Mouse (Mus musculus) heart, embryonic 15.5 days (tissue): Measurements from ENCODE around the gene Zcchc2. TPM values are rescaled to one million over a fixed set of nuclear protein-coding genes. Genes with fewer than 3 reads are reported as not detected.
A peak's percentile ranks its signal among the peaks of the same experiment; 100 is the strongest.

ENCODE experiments used
- ATAC-seq: fragments of 200-750 bp; cut with Nextera tagmentation; replicated peaks from 2 replicates; pipeline ENCODE4 v1.8.0; 2017; ENCODE audit warnings: low read depth, moderate TSS enrichment; ENCODE audit not compliant: insufficient number of reproducible peaks, insufficient read depth, low FRiP score
- H3K27ac ChIP-seq: fragments of 300-500 bp; sonication (generic); 2 replicates; pipeline ENCODE4 v1.5.1; 2015; ENCODE audit warnings: mild to moderate bottlenecking, inconsistent platforms
- H3K27me3 ChIP-seq: fragments of 300-500 bp; sonication (generic); 2 replicates; pipeline ENCODE4 v1.6.1; 2015; ENCODE audit warnings: inconsistent platforms
- H3K36me3 ChIP-seq: fragments of 300-500 bp; sonication (generic); 2 replicates; pipeline ENCODE4 v1.6.1; 2015; ENCODE audit warnings: mild to moderate bottlenecking, inconsistent platforms
- H3K4me1 ChIP-seq: fragments of 300-500 bp; sonication (generic); replicated peaks from 2 replicates; pipeline ENCODE4 v1.6.1; 2015; ENCODE audit warnings: inconsistent platforms
- H3K4me2 ChIP-seq: fragments of 300-500 bp; sonication (generic); 2 replicates; pipeline ENCODE4 v1.6.1; 2015; ENCODE audit warnings: inconsistent platforms, mild to moderate bottlenecking, moderate library complexity
- H3K4me3 ChIP-seq: fragments of 300-500 bp; sonication (generic); 2 replicates; pipeline ENCODE4 v1.5.1; 2015; ENCODE audit warnings: mild to moderate bottlenecking, inconsistent platforms
- H3K9ac ChIP-seq: fragments of 300-500 bp; sonication (generic); 2 replicates; pipeline ENCODE4 v1.6.1; 2015; ENCODE audit warnings: mild to moderate bottlenecking, inconsistent platforms
- H3K9me3 ChIP-seq: fragments of 300-500 bp; sonication (generic); replicated peaks from 2 replicates; pipeline ENCODE4 v1.6.1; 2016; ENCODE audit warnings: inconsistent platforms
- WGBS: fragments of 180-500 bp; shearing (Covaris S2); methylation state at CpG from one replicate; pipeline ENCODE4 v1.1.7; 2015; ENCODE audit warnings: mixed read lengths; 5-methylcytosine and 5-hydroxymethylcytosine counted together
- polyA plus RNA-seq: library from polyadenylated mRNA; unstranded; fragments of >200 nt; fragmentation: Nextera tagmentation; extraction: Ambion mirVana; gene quantifications from 2 replicates; pipeline ENCODE4 v1.2.1, GENCODE M21; 2015

Zcchc2 gene
- polyA plus RNA-seq, 1 experiment from 2014 or later: 1.7 TPM

- Histone ChIP-seq H3K27me3 (no peaks in the 10 kb centered on the region), H3K4me3 (no peak overlapping the region), H3K9me3 (no peaks in the 10 kb centered on the region), H3K9ac (no peak overlapping the region), H3K4me1 (peaks cover 22% of the 10 kb centered on the region), H3K27ac (peak overlapping the region; percentile 4; the same call in 1 of the 2 replicates), H3K36me3 (no peaks in the 10 kb centered on the region), H3K4me2 (no peak overlapping the region)
- 12% methylated on average over 3 of the region's 3 CpGs for WGBS
- peak; percentile 58; the same call in 1 of the 2 replicates for ATAC-seq
These were observed 74.1 kb downstream of the Zcchc2 start for GRCm38 (mm10) chr1:106064291-106064690.

GRCm38 (mm10) chr1:106064711-106065110 lies 74.5 kb downstream of the Zcchc2 start:
- WGBS: 82% methylated on average over 2 of the region's 2 CpGs
- Histone ChIP-seq H3K36me3 (no peaks in the 10 kb centered on the region), H3K4me2 (no peak overlapping the region), H3K27me3 (no peaks in the 10 kb centered on the region), H3K9me3 (no peaks in the 10 kb centered on the region), H3K27ac (no peak overlapping the region), H3K4me1 (peaks cover 22% of the 10 kb centered on the region), H3K4me3 (no peak overlapping the region), H3K9ac (no peak overlapping the region)
- ATAC-seq: no peak

GRCm38 (mm10) chr1:106065679-106066078 lies 75.5 kb downstream of the Zcchc2 start:
- H3K9me3 ChIP-seq: no peaks in the 10 kb centered on the region
- no peak overlapping the region for H3K4me2 ChIP-seq
- no peaks in the 10 kb centered on the region for H3K27me3 ChIP-seq
- no peak for ATAC-seq
- H3K27ac ChIP-seq: no peak overlapping the region
- no peaks in the 10 kb centered on the region for H3K36me3 ChIP-seq
- peaks cover 22% of the 10 kb centered on the region for H3K4me1 ChIP-seq
- H3K4me3 ChIP-seq: no peak overlapping the region
- 36% methylated on average over 7 of the region's 7 CpGs for WGBS
- H3K9ac ChIP-seq: no peak overlapping the region

- Histone ChIP-seq H3K27me3 (no peaks in the 10 kb centered on the region), H3K4me2 (no peak overlapping the region), H3K4me1 (peaks cover 28% of the 10 kb centered on the region), H3K9ac (no peak overlapping the region), H3K4me3 (no peak overlapping the region), H3K9me3 (no peaks in the 10 kb centered on the region), H3K36me3 (no peaks in the 10 kb centered on the region), H3K27ac (no peak overlapping the region)
- ATAC-seq: no peak
- WGBS: 71% methylated on average over 6 of the region's 6 CpGs
These were observed 77.1 kb downstream of the Zcchc2 start for GRCm38 (mm10) chr1:106067306-106067705.

GRCm38 (mm10) chr1:106069867-106070543 lies 79.8 kb downstream of the Zcchc2 start:
- Histone ChIP-seq H3K9me3 (no peaks in the 10 kb centered on the region), H3K27ac (no peak overlapping the region), H3K27me3 (no peaks in the 10 kb centered on the region), H3K4me1 (peaks cover 11% of the 10 kb centered on the region; the same call in 1 of the 2 replicates), H3K36me3 (no peaks in the 10 kb centered on the region), H3K4me2 (no peak overlapping the region), H3K4me3 (no peak overlapping the region), H3K9ac (no peak overlapping the region)
- no peak for ATAC-seq
- 40% methylated on average over 7 of the region's 7 CpGs for WGBS

GRCm38 (mm10) chr1:106070814-106071213 lies 80.6 kb downstream of the Zcchc2 start:
- Histone ChIP-seq H3K36me3 (no peaks in the 10 kb centered on the region), H3K9me3 (no peaks in the 10 kb centered on the region), H3K4me3 (no peak overlapping the region), H3K9ac (no peak overlapping the region), H3K4me2 (no peak overlapping the region), H3K27me3 (no peaks in the 10 kb centered on the region), H3K4me1 (peaks cover 6% of the 10 kb centered on the region; the same call in 1 of the 2 replicates), H3K27ac (no peak overlapping the region)
- ATAC-seq: no peak
- WGBS: 63% methylated on average over 4 of the region's 4 CpGs

GRCm38 (mm10) chr1:106071237-106072070 lies 81.2 kb downstream of the Zcchc2 start:
- Histone ChIP-seq H3K27me3 (no peaks in the 10 kb centered on the region), H3K4me3 (no peak overlapping the region), H3K36me3 (no peaks in the 10 kb centered on the region), H3K27ac (no peak overlapping the region), H3K4me2 (peak overlapping the region; percentile 31; the same call in 1 of the 2 replicates), H3K4me1 (peaks cover 6% of the 10 kb centered on the region; the same call in 1 of the 2 replicates), H3K9me3 (no peaks in the 10 kb centered on the region), H3K9ac (no peak overlapping the region)
- 20% methylated on average over 9 of the region's 9 CpGs for WGBS
- no peak for ATAC-seq

GRCm38 (mm10) chr1:106072071-106072440 lies 81.8 kb downstream of the Zcchc2 start:
- Histone ChIP-seq H3K27me3 (no peaks in the 10 kb centered on the region), H3K9me3 (no peaks in the 10 kb centered on the region), H3K36me3 (no peaks in the 10 kb centered on the region), H3K9ac (no peak overlapping the region), H3K4me3 (no peak overlapping the region), H3K4me2 (peak overlapping the region; percentile 31; the same call in 1 of the 2 replicates), H3K27ac (no peak overlapping the region), H3K4me1 (peaks cover 6% of the 10 kb centered on the region; the same call in 1 of the 2 replicates)
- no peak for ATAC-seq
- 8% methylated on average over 10 of the region's 10 CpGs for WGBS

GRCm38 (mm10) chr1:106073166-106073565 lies 83.0 kb downstream of the Zcchc2 start:
- Histone ChIP-seq H3K27ac (no peak overlapping the region), H3K9ac (no peak overlapping the region), H3K27me3 (no peaks in the 10 kb centered on the region), H3K4me3 (no peak overlapping the region), H3K4me1 (peaks cover 6% of the 10 kb centered on the region; the same call in 1 of the 2 replicates), H3K9me3 (no peaks in the 10 kb centered on the region), H3K4me2 (no peak overlapping the region), H3K36me3 (no peaks in the 10 kb centered on the region)
- no peak for ATAC-seq
- whole genome bisulfite sequencing: 56% methylated on average over 7 of the region's 7 CpGs

- Histone ChIP-seq H3K4me1 (peaks cover 6% of the 10 kb centered on the region; the same call in 1 of the 2 replicates), H3K4me2 (no peak overlapping the region), H3K4me3 (no peak overlapping the region), H3K9me3 (no peaks in the 10 kb centered on the region), H3K27me3 (no peaks in the 10 kb centered on the region), H3K36me3 (no peaks in the 10 kb centered on the region), H3K9ac (no peak overlapping the region), H3K27ac (no peak overlapping the region)
- 68% methylated on average over 7 of the region's 7 CpGs for WGBS
- no peak for ATAC-seq
These were observed 83.9 kb downstream of the Zcchc2 start for GRCm38 (mm10) chr1:106074141-106074540.

GRCm38 (mm10) chr1:106074656-106075055 lies 84.5 kb downstream of the Zcchc2 start:
- ATAC-seq: no peak
- Histone ChIP-seq H3K27ac (no peak overlapping the region), H3K36me3 (no peaks in the 10 kb centered on the region), H3K4me1 (peaks cover 6% of the 10 kb centered on the region; the same call in 1 of the 2 replicates), H3K4me2 (no peak overlapping the region), H3K9ac (no peak overlapping the region), H3K27me3 (no peaks in the 10 kb centered on the region), H3K4me3 (no peak overlapping the region), H3K9me3 (no peaks in the 10 kb centered on the region)
- WGBS: 88% methylated on average over 5 of the region's 5 CpGs
